Mouse (Mus musculus) urinary bladder, postnatal 25 days (tissue): Measurements from ENCODE around the gene Gar1.
A peak's percentile ranks its signal among the peaks of the same experiment; 100 is the strongest.

Experiments used
- DNase-seq: peaks from one replicate; pipeline ENCODE4 v3.0.0; 2022; ENCODE audit warnings: low spot score

The Gar1 gene

GRCm38 (mm10) chr3:129831035-129831568 lies at the start of gene Gar1:
TSS of gene Gar1 (minus strand) at chr3:129831396.
- DNase-seq, result peak; percentile 93

- no peak for DNase-seq
Measured at GRCm38 (mm10) chr3:129879913-129880312, 48.7 kb upstream of the Gar1 start.

- peak; percentile 12 for DNase-seq
Measured at GRCm38 (mm10) chr3:129879131-129879757, 48.0 kb upstream of the Gar1 start.

- peak; percentile 89 for DNase-seq
Measured at GRCm38 (mm10) chr3:129878405-129879021, 47.3 kb upstream of the Gar1 start, which contains the start of gene Pla2g12a. TSS of gene Pla2g12a (plus strand) at chr3:129878606.

- no peak for DNase-seq
Measured at GRCm38 (mm10) chr3:129877327-129877726, 46.1 kb upstream of the Gar1 start.

- DNase-seq, result peak; percentile 29
Measured at GRCm38 (mm10) chr3:129863698-129864097, 32.5 kb upstream of the Gar1 start.

GRCm38 (mm10) chr3:129862592-129862991 lies 31.4 kb upstream of the Gar1 start:
- no peak for DNase-seq

GRCm38 (mm10) chr3:129846846-129847245 lies 15.7 kb upstream of the Gar1 start:
- no peak for DNase-seq

- DNase-seq, result no peak
Measured at GRCm38 (mm10) chr3:129845868-129846267, 14.7 kb upstream of the Gar1 start.

GRCm38 (mm10) chr3:129838017-129838416 lies 6.8 kb upstream of the Gar1 start:
- DNase-seq, result no peak

- no peak for DNase-seq
Measured at GRCm38 (mm10) chr3:129836965-129837364, 5.8 kb upstream of the Gar1 start.

GRCm38 (mm10) chr3:129836051-129836697 lies 5.0 kb upstream of the Gar1 start:
- no peak for DNase-seq

GRCm38 (mm10) chr3:129835388-129835934 lies 4.3 kb upstream of the Gar1 start, which contains the start of gene Cfi:
TSS of gene Cfi (plus strand) at chr3:129835884.
- no peak for DNase-seq

- DNase-seq, result peak; percentile 41
Measured at GRCm38 (mm10) chr3:129830626-129831025, 570 bp downstream of the Gar1 start.

- DNase-seq, result no peak
Measured at GRCm38 (mm10) chr3:129827691-129828090, 3.5 kb downstream of the Gar1 start.

GRCm38 (mm10) chr3:129826691-129827090 lies 4.5 kb downstream of the Gar1 start:
- DNase-seq, result no peak

- no peak for DNase-seq
Measured at GRCm38 (mm10) chr3:129824891-129825290, 6.3 kb downstream of the Gar1 start.

- no peak for DNase-seq
Measured at GRCm38 (mm10) chr3:129824146-129824545, 7.0 kb downstream of the Gar1 start.

- DNase-seq, result no peak
Measured at GRCm38 (mm10) chr3:129823293-129823692, 7.9 kb downstream of the Gar1 start.

- no peak for DNase-seq
Measured at GRCm38 (mm10) chr3:129822206-129822775, 8.9 kb downstream of the Gar1 start, which contains the start of gene Rrh. TSS of gene Rrh (minus strand) at chr3:129822587.

- no peak for DNase-seq
Measured at GRCm38 (mm10) chr3:129821736-129822135, 9.5 kb downstream of the Gar1 start.

GRCm38 (mm10) chr3:129820847-129821246 lies 10.3 kb downstream of the Gar1 start:
- DNase-seq, result no peak
